ENCODE assay signal across 29 mouse cellular contexts in genomic region chr7:49252444-49252843, GRCm38 (mm10).
DNase-seq lines count a peak whose midpoint lies in the region; ATAC-seq and TF ChIP-seq lines count a peak whose summit lies in the region.
"Had no signal": no experiment of that assay in that cellular context is flagged by ENCODE, and none has a peak within 500 bp of the region (broad histone marks: within the 10 kb centered on the region; RNA-seq: fewer than 3 reads in every experiment).

No protein-coding gene starts in this region.

- ATAC-seq in erythroblast, adult 5-6 weeks (replicated peaks; ENCODE audit: low FRiP score, poor library complexity, severe bottlenecking) = no peak
- ATAC-seq: forebrain, embryonic 15.5 days; inflammation-experienced regulatory T-cells, adult 6 months; lung, postnatal 0 days; midbrain, embryonic 16.5 days had no signal

- H3K4me1 ChIP-seq in MEL (ENCODE audit: control insufficient read depth in 1 of 2, insufficient read depth in 2 of 2, low read length in 2 of 2) = peaks cover 18 to 53% of the 10 kb centered on the region in 2 experiments
- H3K4me1 ChIP-seq: limb, embryonic 10.5 days; liver, embryonic 13.5 days had no signal

- no peak for TF ChIP-seq POLR2A in MEL (IDR thresholded peaks at IDR 0.05; ENCODE audit: control insufficient read depth in 1 of 2, insufficient read depth in 1 of 2, low read depth in 1 of 2, low read length in 2 of 2, poor library complexity in 1 of 2)

- TF ChIP-seq RAD21 in MEL (IDR thresholded peaks at IDR 0.05; ENCODE audit: low read depth, low read length) = no peak

- peak; percentile 14 for DNase-seq in cerebellum, adult 9-11 months
- no peak for DNase-seq in cerebellum, postnatal 4 days (ENCODE audit: low spot score in 2 of 2)
- peak; percentile 44 for DNase-seq in A20 (ENCODE audit: low read depth, low spot score)
- peak; percentile 63 for DNase-seq in MEL (ENCODE audit: low read depth, low spot score)
- no peak for DNase-seq in heart, postnatal 36 days
- DNase-seq: adrenal gland, postnatal 14 days; cerebellum, adult 2 months; gastrocnemius, postnatal 25 days; heart, postnatal 4 days; kidney, adult 11 months; kidney, postnatal 25 days; liver, embryonic 13.5 days; lung, adult 18-20 months; lung, postnatal 4 days; right cerebral cortex, adult 18-20 months; spleen, adult 18-20 months; thymus, postnatal 14 days had no signal

- H3K36me3 ChIP-seq in MEL (ENCODE audit: control insufficient read depth in 1 of 2, insufficient read depth in 2 of 2, low read length in 2 of 2) (peaks cover 0 to 49% of the 10 kb centered on the region in 2 experiments; a peak in 2 of 4 replicates), macrophage (ENCODE audit: inconsistent target) (no peaks in the 10 kb centered on the region)
- H3K36me3 ChIP-seq: forebrain, embryonic 10.5 days; forebrain, embryonic 15.5 days; heart, embryonic 10.5 days; hindbrain, embryonic 15.5 days; kidney, embryonic 15.5 days; limb, embryonic 10.5 days; limb, embryonic 15.5 days; liver, embryonic 13.5 days had no signal

- intact Hi-C loops in heart, postnatal 36 days (cut with DNase I) = no loop called here

- H3K27ac ChIP-seq in MEL (ENCODE audit: control insufficient read depth, low read depth, low read length) = peak overlapping the region; percentile 96
- peak overlapping the region; percentile 98 for H3K27ac ChIP-seq in macrophage
- H3K27ac ChIP-seq: forebrain, embryonic 10.5 days; forebrain, embryonic 15.5 days; heart, embryonic 10.5 days; hindbrain, embryonic 15.5 days; kidney, embryonic 15.5 days; limb, embryonic 10.5 days; limb, embryonic 15.5 days; liver, embryonic 13.5 days had no signal

- WGBS in macrophage (ENCODE audit: missing documents) = 93% methylated on average over 7 of the region's 7 CpGs

- H3K27me3 ChIP-seq in MEL (ENCODE audit: control insufficient read depth in 1 of 2, insufficient read depth in 2 of 2, low read length in 2 of 2) = no peaks in the 10 kb centered on the region
- H3K27me3 ChIP-seq: forebrain, embryonic 15.5 days; hindbrain, embryonic 15.5 days had no signal

- H3K4me3 ChIP-seq in MEL (ENCODE audit: control insufficient read depth in 1 of 2, insufficient read depth in 1 of 2, low read depth in 2 of 2, low read length in 2 of 2) = peak overlapping the region in 1 of 2 experiments; percentile 13; a peak in 1 of 4 replicates
- no peak overlapping the region for H3K4me3 ChIP-seq in macrophage (ENCODE audit: inconsistent target)
- H3K4me3 ChIP-seq: forebrain, embryonic 10.5 days; forebrain, embryonic 15.5 days; heart, embryonic 10.5 days; hindbrain, embryonic 15.5 days; kidney, embryonic 15.5 days; limb, embryonic 10.5 days; limb, embryonic 15.5 days; liver, embryonic 13.5 days had no signal

- H3K79me2 ChIP-seq in MEL (ENCODE audit: control insufficient read depth, insufficient read depth, low read length, poor library complexity) (peaks cover 4% of the 10 kb centered on the region), macrophage (ENCODE audit: inconsistent target) (peaks cover 87% of the 10 kb centered on the region)

- TF ChIP-seq EP300 in MEL (IDR thresholded peaks at IDR 0.05; ENCODE audit: low read depth in 1 of 2, low read length in 2 of 2) = peak in 1 of 2 experiments; percentile 9; a peak in 1 of 4 replicates

- TF ChIP-seq CTCF in MEL (IDR thresholded peaks at IDR 0.05 in 2 of 3, conservative IDR thresholded peaks at IDR 0.05 in 1 of 3; ENCODE audit: control insufficient read depth in 1 of 3, insufficient read depth in 1 of 3, low read depth in 2 of 3, low read length in 3 of 3, poor library complexity in 1 of 3, severe bottlenecking in 1 of 3) = no peak

- H3K9me3 ChIP-seq in MEL (replicated peaks; ENCODE audit: insufficient read depth, low read length) = no peaks in the 10 kb centered on the region
- H3K9me3 ChIP-seq: forebrain, embryonic 10.5 days; forebrain, embryonic 15.5 days; heart, embryonic 10.5 days; hindbrain, embryonic 15.5 days; kidney, embryonic 15.5 days; limb, embryonic 10.5 days; limb, embryonic 15.5 days; liver, embryonic 13.5 days had no signal

- peak overlapping the region; percentile 52 for H3K9ac ChIP-seq in MEL (ENCODE audit: control insufficient read depth, low read depth, low read length, poor library complexity, severe bottlenecking)
- H3K9ac ChIP-seq: forebrain, embryonic 15.5 days; hindbrain, embryonic 15.5 days; kidney, embryonic 15.5 days; limb, embryonic 15.5 days; liver, embryonic 13.5 days had no signal

TF ChIP-seq in MEL, 35 proteins besides CTCF, POLR2A, EP300 and RAD21:
- TF ChIP-seq ZC3H11A (IDR thresholded peaks at IDR 0.05; ENCODE audit: low read depth, low read length) = no peak
- no peak for TF ChIP-seq MXI1 (IDR thresholded peaks at IDR 0.05; ENCODE audit: low read depth, low read length)
- TF ChIP-seq RCOR1 (IDR thresholded peaks at IDR 0.05; ENCODE audit: low read depth, low read length) = no peak
- no peak for TF ChIP-seq NELFE (IDR thresholded peaks at IDR 0.05; ENCODE audit: low read depth, low read length)
- TF ChIP-seq MAZ (IDR thresholded peaks at IDR 0.05; ENCODE audit: low read depth, low read length) = no peak
- no peak for TF ChIP-seq MYC (IDR thresholded peaks at IDR 0.05; ENCODE audit: low read depth, low read length)
- no peak for TF ChIP-seq E2F4 (IDR thresholded peaks at IDR 0.05; ENCODE audit: borderline replicate concordance, low read depth, low read length)
- no peak for TF ChIP-seq MAX (IDR thresholded peaks at IDR 0.05; ENCODE audit: low read length)
- no peak for TF ChIP-seq TBP (IDR thresholded peaks at IDR 0.05; ENCODE audit: low read depth, low read length)
- no peak for TF ChIP-seq TCF12 (IDR thresholded peaks at IDR 0.05; ENCODE audit: low read depth, low read length)
- no peak for TF ChIP-seq NRF1 (IDR thresholded peaks at IDR 0.05; ENCODE audit: insufficient read depth, low read depth, low read length, poor library complexity, severe bottlenecking)
- no peak for TF ChIP-seq ETS1 (IDR thresholded peaks at IDR 0.05; ENCODE audit: low read depth, low read length)
- TF ChIP-seq POLR2AphosphoS2 (IDR thresholded peaks at IDR 0.05; ENCODE audit: low read length) = no peak
- no peak for TF ChIP-seq TAL1 (IDR thresholded peaks at IDR 0.05; ENCODE audit: low read length)
- TF ChIP-seq CHD1 (IDR thresholded peaks at IDR 0.05; ENCODE audit: low read depth, low read length) = no peak
- no peak for TF ChIP-seq ZMIZ1 (IDR thresholded peaks at IDR 0.05; ENCODE audit: low read depth, low read length)
- TF ChIP-seq USF1 (IDR thresholded peaks at IDR 0.05; ENCODE audit: low read depth, low read length) = no peak
- no peak for TF ChIP-seq ZKSCAN1 (IDR thresholded peaks at IDR 0.05; ENCODE audit: low read depth, low read length)
- no peak for TF ChIP-seq HCFC1 (IDR thresholded peaks at IDR 0.05; ENCODE audit: low read depth, low read length)

Comparison
In these comparisons a context has a peak if more than half of its experiments do, and no peak if none do; other contexts are left out.
1. DNase-seq: peak in cerebellum, adult 9-11 months (single experiment), A20 (single experiment) and MEL (single experiment); none in cerebellum, postnatal 4 days (0 of 2) and heart, postnatal 36 days (0 of 2).